Mouse (Mus musculus) liver, embryonic 15.5 days (tissue): ENCODE measurements at regions not wholly inside any gene's neighbourhood (a gene's known extent, or its start where the extent isn't known, plus 50 kb on each side); places are given as distances from the start of the nearest gene placed in this dataset.

Source experiments
- ATAC-seq: fragments of 200-750 bp; cut with Nextera tagmentation; 2 replicates; pipeline ENCODE4 v1.8.0; 2017; ENCODE audit warnings: moderate number of reproducible peaks, mild to moderate bottlenecking, moderate library complexity; ENCODE audit not compliant: insufficient read depth
- H3K27ac ChIP-seq: fragments of 300-500 bp; sonication (generic); replicated peaks from 2 replicates; pipeline ENCODE4 v1.5.1; 2015; ENCODE audit warnings: mild to moderate bottlenecking, inconsistent platforms
- H3K27me3 ChIP-seq: fragments of 300-500 bp; sonication (generic); 2 replicates; pipeline ENCODE4 v1.6.1; 2015; ENCODE audit warnings: mild to moderate bottlenecking, inconsistent platforms
- H3K36me3 ChIP-seq: fragments of 300-500 bp; sonication (generic); replicated peaks from 2 replicates; pipeline ENCODE4 v1.6.1; 2015; ENCODE audit warnings: moderate library complexity, mild to moderate bottlenecking, inconsistent platforms
- H3K4me1 ChIP-seq: fragments of 300-500 bp; sonication (generic); replicated peaks from 2 replicates; pipeline ENCODE4 v1.6.1; 2015; ENCODE audit warnings: inconsistent platforms
- H3K4me2 ChIP-seq: fragments of 300-500 bp; sonication (generic); 2 replicates; pipeline ENCODE4 v1.6.1; 2015; ENCODE audit warnings: moderate library complexity, mild to moderate bottlenecking, inconsistent platforms
- H3K4me3 ChIP-seq: fragments of 300-500 bp; sonication (generic); replicated peaks from 2 replicates; pipeline ENCODE4 v1.5.1; 2015; ENCODE audit warnings: mild to moderate bottlenecking, inconsistent platforms
- H3K9ac ChIP-seq: fragments of 300-500 bp; sonication (generic); 2 replicates; pipeline ENCODE4 v1.6.1; 2015; ENCODE audit warnings: moderate library complexity, mild to moderate bottlenecking, inconsistent platforms
- H3K9me3 ChIP-seq: fragments of 300-500 bp; sonication (generic); replicated peaks from 2 replicates; pipeline ENCODE4 v1.6.1; 2016; ENCODE audit warnings: inconsistent platforms
- WGBS: fragments of 180-500 bp; shearing (Covaris S2); methylation state at CpG from one replicate; pipeline ENCODE4 v1.1.7; 2015; ENCODE audit warnings: mixed read lengths; ENCODE audit not compliant: insufficient replicate concordance; 5-methylcytosine and 5-hydroxymethylcytosine counted together

- no peaks in the 10 kb centered on the region for H3K36me3 ChIP-seq
- H3K27me3 ChIP-seq, result no peaks in the 10 kb centered on the region
- H3K9me3 ChIP-seq, result no peaks in the 10 kb centered on the region
- ATAC-seq, result no peak
- H3K4me2 ChIP-seq, result no peak overlapping the region
- H3K4me1 ChIP-seq, result no peaks in the 10 kb centered on the region
- 65% methylated on average over 2 of the region's 2 CpGs for WGBS
- H3K27ac ChIP-seq, result no peak overlapping the region
- H3K9ac ChIP-seq, result no peak overlapping the region
- H3K4me3 ChIP-seq, result no peak overlapping the region
Observed at GRCm38 (mm10) chr1:69370078-69370477, 262.2 kb upstream of the Erbb4 start.

GRCm38 (mm10) chr1:69367531-69367930 is 259.7 kb upstream of the Erbb4 start:
- no peaks in the 10 kb centered on the region for H3K9me3 ChIP-seq
- H3K9ac ChIP-seq, result no peak overlapping the region
- no peak for ATAC-seq
- H3K4me1 ChIP-seq, result no peaks in the 10 kb centered on the region
- 51% methylated on average over 1 of the region's 1 CpGs for WGBS
- H3K36me3 ChIP-seq, result no peaks in the 10 kb centered on the region
- H3K27me3 ChIP-seq, result no peaks in the 10 kb centered on the region
- no peak overlapping the region for H3K27ac ChIP-seq
- no peak overlapping the region for H3K4me2 ChIP-seq
- H3K4me3 ChIP-seq, result no peak overlapping the region

GRCm38 (mm10) chr1:69364069-69364468 is 256.2 kb upstream of the Erbb4 start:
- H3K27ac ChIP-seq, result no peak overlapping the region
- no peak for ATAC-seq
- no peaks in the 10 kb centered on the region for H3K4me1 ChIP-seq
- no peak overlapping the region for H3K9ac ChIP-seq
- H3K4me2 ChIP-seq, result no peak overlapping the region
- no peaks in the 10 kb centered on the region for H3K36me3 ChIP-seq
- no peak overlapping the region for H3K4me3 ChIP-seq
- no peaks in the 10 kb centered on the region for H3K9me3 ChIP-seq
- no peaks in the 10 kb centered on the region for H3K27me3 ChIP-seq

GRCm38 (mm10) chr1:69357548-69357947 is 249.7 kb upstream of the Erbb4 start:
- H3K27ac ChIP-seq, result no peak overlapping the region
- H3K4me1 ChIP-seq, result no peaks in the 10 kb centered on the region
- 17% methylated on average over 7 of the region's 7 CpGs for WGBS
- H3K4me3 ChIP-seq, result no peak overlapping the region
- no peaks in the 10 kb centered on the region for H3K36me3 ChIP-seq
- no peaks in the 10 kb centered on the region for H3K9me3 ChIP-seq
- no peak for ATAC-seq
- H3K27me3 ChIP-seq, result no peaks in the 10 kb centered on the region
- H3K4me2 ChIP-seq, result no peak overlapping the region
- no peak overlapping the region for H3K9ac ChIP-seq

GRCm38 (mm10) chr1:69350417-69350816 is 242.6 kb upstream of the Erbb4 start:
- no peaks in the 10 kb centered on the region for H3K9me3 ChIP-seq
- no peaks in the 10 kb centered on the region for H3K4me1 ChIP-seq
- no peak overlapping the region for H3K4me2 ChIP-seq
- ATAC-seq, result no peak
- H3K4me3 ChIP-seq, result no peak overlapping the region
- H3K27ac ChIP-seq, result no peak overlapping the region
- WGBS, result 61% methylated on average over 2 of the region's 2 CpGs
- H3K27me3 ChIP-seq, result no peaks in the 10 kb centered on the region
- H3K9ac ChIP-seq, result no peak overlapping the region
- H3K36me3 ChIP-seq, result no peaks in the 10 kb centered on the region

- no peak overlapping the region for H3K27ac ChIP-seq
- H3K4me1 ChIP-seq, result no peaks in the 10 kb centered on the region
- no peak for ATAC-seq
- no peak overlapping the region for H3K4me2 ChIP-seq
- no peaks in the 10 kb centered on the region for H3K27me3 ChIP-seq
- H3K9ac ChIP-seq, result no peak overlapping the region
- H3K36me3 ChIP-seq, result no peaks in the 10 kb centered on the region
- H3K9me3 ChIP-seq, result no peaks in the 10 kb centered on the region
- H3K4me3 ChIP-seq, result no peak overlapping the region
- 34% methylated on average over 6 of the region's 6 CpGs for WGBS
Observed at GRCm38 (mm10) chr1:69349826-69350225, 242.0 kb upstream of the Erbb4 start.

GRCm38 (mm10) chr1:69342100-69342499 is 234.2 kb upstream of the Erbb4 start:
- H3K4me1 ChIP-seq, result no peaks in the 10 kb centered on the region
- no peaks in the 10 kb centered on the region for H3K36me3 ChIP-seq
- no peak overlapping the region for H3K4me3 ChIP-seq
- H3K4me2 ChIP-seq, result no peak overlapping the region
- no peak overlapping the region for H3K9ac ChIP-seq
- H3K9me3 ChIP-seq, result no peaks in the 10 kb centered on the region
- H3K27ac ChIP-seq, result no peak overlapping the region
- 71% methylated on average over 4 of the region's 4 CpGs for WGBS
- no peaks in the 10 kb centered on the region for H3K27me3 ChIP-seq
- no peak for ATAC-seq

GRCm38 (mm10) chr1:69340481-69340880 is 232.6 kb upstream of the Erbb4 start:
- no peaks in the 10 kb centered on the region for H3K4me1 ChIP-seq
- H3K36me3 ChIP-seq, result no peaks in the 10 kb centered on the region
- no peak overlapping the region for H3K4me2 ChIP-seq
- ATAC-seq, result no peak
- no peak overlapping the region for H3K4me3 ChIP-seq
- H3K27me3 ChIP-seq, result no peaks in the 10 kb centered on the region
- no peak overlapping the region for H3K27ac ChIP-seq
- no peak overlapping the region for H3K9ac ChIP-seq
- WGBS, result 79% methylated on average over 4 of the region's 4 CpGs
- no peaks in the 10 kb centered on the region for H3K9me3 ChIP-seq

GRCm38 (mm10) chr1:69331418-69332254 is 223.8 kb upstream of the Erbb4 start:
- H3K27ac ChIP-seq, result no peak overlapping the region
- H3K36me3 ChIP-seq, result no peaks in the 10 kb centered on the region
- H3K4me1 ChIP-seq, result no peaks in the 10 kb centered on the region
- peak overlapping the region; percentile 38 for H3K4me2 ChIP-seq
- H3K9me3 ChIP-seq, result no peaks in the 10 kb centered on the region
- no peak overlapping the region for H3K9ac ChIP-seq
- H3K4me3 ChIP-seq, result no peak overlapping the region
- no peaks in the 10 kb centered on the region for H3K27me3 ChIP-seq
- WGBS, result 17% methylated on average over 11 of the region's 11 CpGs
- ATAC-seq, result no peak

- Histone ChIP-seq H3K9me3 (no peaks in the 10 kb centered on the region), H3K9ac (no peak overlapping the region), H3K27me3 (no peaks in the 10 kb centered on the region), H3K36me3 (no peaks in the 10 kb centered on the region), H3K27ac (no peak overlapping the region), H3K4me2 (no peak overlapping the region), H3K4me1 (no peaks in the 10 kb centered on the region), H3K4me3 (no peak overlapping the region)
- 38% methylated on average over 3 of the region's 3 CpGs for WGBS
- no peak for ATAC-seq
Observed at GRCm38 (mm10) chr1:69329399-69329798, 221.5 kb upstream of the Erbb4 start.

- Histone ChIP-seq H3K27me3 (no peaks in the 10 kb centered on the region), H3K27ac (no peak overlapping the region), H3K36me3 (no peaks in the 10 kb centered on the region), H3K4me3 (no peak overlapping the region), H3K9ac (no peak overlapping the region), H3K9me3 (no peaks in the 10 kb centered on the region), H3K4me1 (no peaks in the 10 kb centered on the region), H3K4me2 (no peak overlapping the region)
- WGBS, result 61% methylated on average over 8 of the region's 8 CpGs
- no peak for ATAC-seq
Observed at GRCm38 (mm10) chr1:69326711-69327110, 218.9 kb upstream of the Erbb4 start.

- H3K27me3 ChIP-seq, result no peaks in the 10 kb centered on the region
- 51% methylated on average over 3 of the region's 3 CpGs for WGBS
- H3K9ac ChIP-seq, result no peak overlapping the region
- no peaks in the 10 kb centered on the region for H3K4me1 ChIP-seq
- H3K27ac ChIP-seq, result no peak overlapping the region
- H3K36me3 ChIP-seq, result no peaks in the 10 kb centered on the region
- H3K4me2 ChIP-seq, result no peak overlapping the region
- no peak overlapping the region for H3K4me3 ChIP-seq
- H3K9me3 ChIP-seq, result no peaks in the 10 kb centered on the region
- ATAC-seq, result no peak
Observed at GRCm38 (mm10) chr1:69319526-69319925, 211.7 kb upstream of the Erbb4 start.
